Mouse (Mus musculus) cerebellum, adult 11-12 months (tissue): ENCODE measurements around the gene Plpp1.

ENCODE experiments used
- DNase-seq: peaks from one replicate; pipeline ENCODE4 v3.0.0; 2022

Gene Plpp1

DNA sequence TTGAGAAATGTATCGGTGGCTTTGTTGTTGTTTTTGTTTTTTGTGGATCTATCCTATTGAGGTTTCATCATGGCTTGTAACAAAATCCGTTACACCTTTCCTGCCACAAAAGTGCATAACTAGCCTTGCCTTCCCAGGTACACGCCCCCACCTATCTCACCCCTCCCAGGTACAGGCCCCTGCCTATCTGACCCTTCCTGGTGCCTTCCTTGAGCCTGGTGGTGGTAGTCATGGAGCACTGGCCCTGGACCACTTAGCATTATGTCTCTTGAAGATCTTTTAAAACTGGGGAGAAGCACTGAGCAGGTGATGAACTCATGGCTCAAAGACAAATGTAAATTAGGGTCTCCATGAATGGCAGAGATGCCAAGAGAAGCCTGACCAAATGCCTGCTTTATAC is 61.8 kb downstream of the Plpp1 start:
- no peak for DNase-seq

DNA sequence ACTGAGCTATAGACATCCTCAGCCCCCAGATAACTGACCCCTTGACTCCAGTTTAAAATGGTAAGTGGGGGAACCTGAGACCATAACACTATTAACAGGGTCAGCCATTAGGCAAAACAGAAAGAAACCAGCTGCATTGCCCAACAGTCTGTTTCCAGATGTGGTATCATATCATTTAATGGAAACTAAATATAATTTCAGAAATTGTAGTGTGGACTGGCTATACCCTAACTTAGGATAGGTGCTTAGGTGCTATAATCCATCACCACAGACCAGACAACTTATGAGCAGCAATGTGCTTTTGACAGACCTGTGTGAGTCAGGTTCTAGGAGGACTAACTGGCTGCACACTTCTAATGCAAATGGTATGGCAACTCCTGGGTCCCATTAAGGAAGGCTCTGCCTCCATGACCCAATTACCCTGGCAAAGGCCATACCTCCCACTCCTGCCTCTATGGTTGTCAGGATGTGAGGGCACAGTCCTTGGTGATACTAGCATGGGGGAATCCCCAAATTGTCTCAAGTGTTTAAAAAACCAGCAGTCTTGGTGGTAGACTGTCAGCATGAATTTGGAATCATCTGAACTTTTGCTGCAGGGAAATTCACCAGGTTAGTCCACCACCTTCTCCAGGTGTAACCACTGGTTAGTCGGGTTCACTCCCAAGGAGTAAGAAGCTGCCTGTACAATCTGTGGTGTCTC is 62.5 kb downstream of the Plpp1 start:
- DNase-seq: no peak

DNA sequence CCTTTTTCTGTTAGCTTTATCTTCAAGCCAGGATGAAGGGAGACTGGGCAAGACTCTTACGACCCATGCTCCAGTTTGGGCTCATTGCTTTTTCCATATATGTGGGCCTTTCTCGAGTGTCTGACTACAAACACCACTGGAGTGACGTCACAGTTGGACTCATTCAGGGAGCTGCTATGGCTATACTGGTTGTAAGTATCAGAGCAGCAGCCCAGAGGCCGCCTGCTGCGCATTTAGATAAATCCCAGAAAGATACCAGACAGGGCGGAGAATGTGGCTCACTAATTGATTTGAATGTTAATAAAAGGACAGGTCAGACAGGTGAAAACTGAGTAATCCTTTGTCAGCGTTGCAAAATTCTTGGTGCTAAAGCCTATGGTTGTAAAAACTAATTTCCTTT is 66.2 kb downstream of the Plpp1 start:
- no peak for DNase-seq

DNA sequence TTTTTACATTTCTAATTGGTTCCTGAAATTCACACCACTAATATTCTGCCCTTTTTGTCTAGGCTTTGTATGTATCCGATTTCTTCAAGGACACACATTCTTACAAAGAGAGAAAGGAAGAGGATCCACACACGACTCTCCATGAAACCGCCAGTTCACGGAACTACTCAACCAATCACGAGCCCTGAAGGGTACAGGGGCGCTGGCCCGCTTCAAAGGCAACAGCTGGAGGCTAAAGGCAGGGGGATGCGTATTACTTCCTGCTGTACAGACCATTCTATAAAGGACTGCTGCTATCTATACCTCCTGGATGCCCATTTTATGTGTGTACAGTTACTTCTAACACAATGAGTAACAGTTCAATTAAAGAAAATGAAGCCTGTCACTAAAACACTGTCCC is 66.8 kb downstream of the Plpp1 start:
- no peak for DNase-seq

DNA sequence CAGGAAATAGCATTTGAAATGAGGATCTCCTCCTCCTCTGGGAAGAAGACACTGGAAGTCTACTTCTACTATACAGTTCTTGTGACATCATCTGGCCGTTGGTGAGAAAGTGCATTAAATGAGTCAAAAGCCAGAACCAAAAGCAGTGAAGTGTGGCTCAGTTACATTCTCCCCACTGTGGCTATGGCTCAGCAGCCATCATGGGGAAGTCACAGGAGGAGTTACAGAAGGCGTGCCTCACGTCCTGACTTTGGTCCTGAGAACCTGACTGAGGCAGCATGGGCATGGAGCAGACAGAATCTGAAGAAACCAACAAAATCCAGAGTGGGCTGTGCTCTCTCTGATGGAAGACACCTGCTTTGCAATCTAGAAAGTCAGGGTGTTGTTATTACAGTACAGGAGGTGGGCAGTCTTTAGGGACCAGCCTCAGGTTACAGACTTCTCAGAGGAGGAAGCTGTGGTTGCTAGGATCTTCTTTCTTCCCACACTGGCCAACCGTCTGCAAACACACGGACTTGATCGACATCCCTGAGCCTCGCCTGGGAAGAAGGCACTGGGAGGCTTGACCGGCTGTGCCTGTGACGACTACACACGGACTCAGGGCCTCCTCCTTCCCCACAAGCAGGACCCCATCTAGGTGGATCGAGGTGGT is 69.6 kb downstream of the Plpp1 start:
- DNase-seq: no peak

DNA sequence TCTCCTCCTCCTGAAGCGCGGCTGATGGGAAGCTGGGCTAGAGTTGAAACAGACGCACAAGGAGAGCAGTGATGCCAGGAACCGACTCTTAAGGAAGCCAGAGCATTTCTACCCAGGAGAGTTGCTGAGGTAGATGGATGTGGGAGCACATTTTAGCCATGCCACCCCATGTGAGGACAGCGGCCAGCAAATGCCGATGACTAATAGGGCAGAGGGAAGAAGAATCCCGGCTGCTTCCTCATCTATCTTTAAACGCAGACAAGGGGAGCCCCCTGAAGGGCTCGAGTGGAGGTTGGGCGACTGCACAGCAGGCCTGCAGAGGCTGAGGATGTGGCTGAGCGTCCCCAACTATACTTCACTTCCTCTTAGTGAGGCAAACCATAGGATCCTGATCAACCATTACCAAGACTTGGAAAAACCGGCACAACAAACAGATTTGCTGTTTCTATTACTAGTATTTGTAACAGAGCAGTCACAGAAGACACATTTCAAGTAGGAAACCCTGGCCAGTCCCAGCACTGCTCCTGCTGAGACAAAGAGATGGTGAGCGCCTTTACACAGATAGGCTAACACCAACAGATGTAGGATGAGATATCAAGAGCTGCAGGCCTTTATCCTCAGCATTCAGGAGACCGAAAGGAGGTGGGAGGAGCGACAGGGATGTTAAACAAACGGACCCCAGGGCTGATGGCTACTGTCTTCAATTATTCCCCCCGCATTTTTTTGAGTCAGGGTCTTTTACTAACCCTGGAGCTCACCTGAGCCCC is 71.1 kb downstream of the Plpp1 start:
- no peak for DNase-seq

DNA sequence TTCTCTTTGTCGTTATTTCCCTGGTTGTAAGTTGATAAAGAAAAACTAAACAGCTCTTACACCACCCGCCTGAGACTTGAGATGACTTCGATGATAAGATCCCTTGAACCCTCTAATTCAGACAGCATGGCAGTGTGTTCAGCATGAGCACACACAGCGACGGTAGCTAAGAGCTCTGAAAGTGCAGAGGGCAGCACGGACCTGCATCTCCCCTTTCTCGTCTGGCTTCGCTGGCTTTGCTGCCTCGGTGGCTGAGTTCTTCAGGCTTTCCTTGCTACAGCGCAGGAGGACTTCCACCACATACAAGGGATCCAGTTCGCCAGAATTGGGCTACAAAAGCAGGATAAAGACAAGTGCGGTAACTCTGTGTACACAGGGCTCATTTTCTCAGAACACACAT is 86.6 kb downstream of the Plpp1 start:
- DNase-seq: no peak

DNA sequence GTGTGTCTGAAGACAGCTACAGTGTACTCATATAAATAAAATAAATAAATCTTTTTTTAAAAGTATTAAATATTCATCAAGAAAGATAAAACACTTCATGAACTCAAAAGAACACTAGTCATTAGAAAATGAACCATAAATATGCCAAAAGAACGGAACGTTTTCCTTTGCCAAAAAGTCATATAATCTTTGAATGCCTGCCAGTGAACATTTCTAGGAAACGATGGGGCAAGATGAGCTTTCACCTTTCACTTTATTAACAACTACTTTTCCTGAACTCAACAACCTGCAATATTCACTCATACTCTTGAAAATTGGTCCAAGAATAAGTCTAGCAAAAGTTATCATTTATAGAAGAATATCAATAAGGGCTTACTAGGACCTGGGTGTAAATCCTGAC is 101.6 kb downstream of the Plpp1 start:
- DNase-seq: no peak

DNA sequence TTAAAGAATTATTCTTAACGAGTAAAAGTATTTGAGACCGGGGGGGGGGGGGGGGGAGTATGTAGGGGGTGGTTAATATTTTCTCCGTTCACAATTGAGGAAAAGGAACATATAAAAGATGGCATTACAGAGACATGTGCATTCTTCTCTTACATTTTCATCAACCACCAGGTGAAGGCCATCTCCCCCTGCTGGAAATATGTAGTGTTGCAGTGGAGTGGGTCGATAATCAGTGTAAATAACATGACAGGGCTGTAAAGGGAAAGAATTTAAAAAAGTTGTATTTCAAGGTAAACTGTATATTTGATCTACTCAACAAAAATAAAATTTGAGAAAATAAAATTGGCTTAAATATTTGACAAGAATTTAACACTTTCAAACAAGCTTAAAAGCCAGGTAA is 109.1 kb downstream of the Plpp1 start:
- DNase-seq: no peak

DNA sequence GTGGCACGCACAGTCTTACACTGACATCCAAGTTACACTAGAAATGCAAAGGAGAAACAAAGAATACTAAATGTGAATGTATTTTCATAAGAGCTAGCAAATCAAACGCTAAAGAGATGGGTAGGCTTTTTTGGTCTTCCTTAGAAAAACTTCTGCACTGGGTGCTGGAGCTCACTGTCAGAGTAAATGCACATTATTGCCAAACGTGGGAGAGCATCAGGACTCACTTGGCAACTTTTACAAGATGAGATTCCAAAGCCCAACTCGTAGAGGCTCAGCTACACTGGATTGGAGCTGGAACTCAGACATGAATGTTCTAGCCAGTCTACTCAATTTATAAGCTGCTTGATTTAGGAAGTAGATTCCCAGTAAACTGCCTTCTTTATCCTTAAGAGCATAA is 109.8 kb downstream of the Plpp1 start:
- DNase-seq: no peak
